Mouse (Mus musculus): Measurements from ENCODE around the gene Tulp1.

DNA sequence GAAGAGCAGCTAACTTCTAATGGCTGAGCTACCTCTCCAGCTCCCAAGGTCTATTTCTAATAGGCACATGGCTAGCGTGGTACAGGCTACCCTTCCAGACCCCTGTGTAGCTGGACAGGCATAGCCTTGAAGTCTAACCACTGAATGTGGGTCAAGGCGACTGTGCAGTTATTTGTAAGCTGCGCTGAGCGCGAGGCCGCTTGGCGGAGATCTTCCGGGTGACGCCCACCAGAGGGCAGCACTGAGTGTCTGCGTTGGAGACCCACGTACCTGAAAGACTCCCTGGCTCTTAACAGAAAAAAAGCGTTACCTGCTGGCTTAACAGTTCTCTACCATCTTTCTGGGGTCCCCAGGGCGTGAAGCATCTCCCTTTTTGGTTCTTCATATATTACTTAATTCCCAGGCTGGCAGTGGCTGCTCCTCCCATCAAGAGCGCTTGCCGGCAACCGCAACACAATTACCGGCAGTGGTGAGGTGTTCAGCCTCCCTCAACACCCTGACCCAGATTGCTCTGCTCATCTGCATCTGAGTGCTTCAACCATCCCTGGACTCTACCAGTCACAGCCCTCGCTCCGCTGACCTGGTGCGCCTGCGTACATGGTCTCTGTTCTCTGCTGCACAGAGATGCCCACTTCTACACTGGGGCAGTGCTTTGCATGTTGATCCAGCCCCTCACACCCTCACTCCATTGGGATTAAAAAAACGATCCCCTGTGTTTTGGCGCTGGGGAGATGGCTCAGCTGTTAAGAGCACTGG, 21.3 kb upstream of the Tulp1 start:
- peak; percentile 95 for TF ChIP-seq CTCF (IDR thresholded peaks at IDR 0.05; ENCODE audit: low read depth, low read length)
- no peak for TF ChIP-seq POLR2A (IDR thresholded peaks at IDR 0.05; ENCODE audit: extremely low read depth, insufficient read depth, low read length)

Measured in liver, adult 2 months (tissue).